Mouse (Mus musculus): ENCODE results near the gene Dnm1l. TPM values are rescaled to one million over a fixed set of nuclear protein-coding genes. Genes with fewer than 3 reads are reported as not detected.
"Not testable (repeated sequence)": the region's sequence is repeated elsewhere in the genome, so short reads cannot be mapped to it uniquely, and the experiment has no call there.

Dnm1l gene
- 100 to 1,000 TPM; 111 to 122 TPM for total RNA-seq (2021)

DNA sequence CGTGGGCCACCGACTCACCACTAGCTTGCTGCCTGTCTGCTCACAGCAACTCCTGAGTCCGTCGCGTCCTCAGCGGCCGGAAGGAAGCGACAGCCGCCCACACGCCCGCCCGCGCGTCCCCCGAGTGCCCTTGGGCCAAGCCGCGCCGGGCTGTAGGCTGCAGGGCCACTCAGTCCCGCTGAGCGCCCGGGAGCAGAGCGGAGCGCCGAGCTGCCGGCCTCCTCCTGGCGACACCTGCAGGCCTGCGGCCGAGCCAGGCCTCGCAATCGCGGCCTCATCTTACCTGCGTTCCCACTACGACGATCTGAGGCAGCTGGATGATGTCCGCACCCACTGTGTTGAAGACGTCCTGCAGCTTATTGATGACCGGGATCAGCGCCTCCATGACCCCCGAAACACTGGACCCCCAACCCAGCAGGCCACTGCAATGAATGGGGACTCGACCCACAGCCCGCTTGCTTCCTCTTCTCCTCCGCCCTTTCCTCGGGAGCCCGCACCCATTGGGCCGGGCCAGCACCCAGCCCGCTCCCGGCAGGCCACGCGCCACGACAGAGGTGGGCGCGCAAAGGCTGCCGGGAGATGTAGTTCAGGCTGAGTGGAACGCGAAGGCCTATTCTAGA, at the start of gene Dnm1l:
TSS of gene Dnm1l (minus strand) at position 479 of the 620 bp plus-strand sequence.
- peak; percentile 92 for DNase-seq

DNA sequence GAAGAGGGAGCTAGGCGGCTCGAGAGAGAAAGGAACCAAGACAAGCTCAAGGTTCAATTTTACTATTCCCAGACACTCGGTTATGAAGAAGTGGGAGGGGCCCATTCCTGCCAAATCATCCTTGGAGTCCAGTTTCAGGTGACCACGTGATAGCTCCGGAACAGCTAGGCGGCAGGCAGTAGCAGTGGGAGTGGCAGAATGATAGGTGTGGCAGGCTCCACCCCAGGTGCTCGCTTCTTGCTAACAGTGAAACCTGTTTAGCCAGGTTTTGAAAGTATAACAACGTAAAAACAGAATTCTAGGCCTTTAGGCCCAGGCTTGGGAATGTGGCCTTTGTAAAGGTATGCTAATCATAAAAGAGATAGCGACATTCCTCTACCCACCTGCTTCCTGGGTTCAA, 8.5 kb upstream of the Dnm1l start:
- not testable (repeated sequence) for DNase-seq

DNA sequence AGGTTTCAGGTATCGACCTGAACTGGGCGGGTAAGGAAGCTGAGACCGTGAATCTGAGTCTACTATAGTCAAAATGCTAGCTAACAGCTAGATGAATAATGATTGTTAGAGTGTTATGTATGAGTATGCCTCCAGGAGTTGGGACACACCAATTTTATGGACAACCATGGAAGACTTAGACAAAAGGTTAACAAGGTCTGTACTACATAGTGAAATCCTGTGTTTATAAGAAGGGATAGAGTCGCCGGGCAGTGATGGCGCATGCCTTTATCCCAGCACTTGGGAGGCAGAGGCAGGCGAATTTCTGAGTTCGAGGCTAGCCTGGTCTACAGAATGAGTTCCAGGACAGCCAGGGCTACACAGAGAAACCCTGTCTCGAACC, 333 bp upstream of the Dnm1l start:
- not testable (repeated sequence) for DNase-seq

DNA sequence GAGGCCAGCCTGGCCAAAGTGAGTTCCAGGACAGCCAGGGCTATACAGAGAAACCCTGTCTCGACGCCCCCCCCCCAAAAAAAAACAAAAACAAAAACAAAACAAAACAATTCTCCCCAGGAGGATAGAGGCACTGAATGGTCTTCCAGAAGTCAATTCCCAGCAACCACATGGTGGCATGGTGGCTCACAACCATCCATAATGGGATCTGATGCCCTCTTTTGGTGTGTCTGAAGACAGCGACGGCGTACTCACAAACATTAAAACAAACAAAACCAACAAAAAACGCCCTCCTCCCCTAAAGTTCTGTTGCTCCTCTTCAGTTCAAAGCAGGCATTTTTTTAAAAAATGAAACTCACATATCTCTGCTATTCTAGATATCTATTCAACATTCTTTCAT, 851 bp downstream of the Dnm1l start:
- peak; percentile 6 for DNase-seq

DNA sequence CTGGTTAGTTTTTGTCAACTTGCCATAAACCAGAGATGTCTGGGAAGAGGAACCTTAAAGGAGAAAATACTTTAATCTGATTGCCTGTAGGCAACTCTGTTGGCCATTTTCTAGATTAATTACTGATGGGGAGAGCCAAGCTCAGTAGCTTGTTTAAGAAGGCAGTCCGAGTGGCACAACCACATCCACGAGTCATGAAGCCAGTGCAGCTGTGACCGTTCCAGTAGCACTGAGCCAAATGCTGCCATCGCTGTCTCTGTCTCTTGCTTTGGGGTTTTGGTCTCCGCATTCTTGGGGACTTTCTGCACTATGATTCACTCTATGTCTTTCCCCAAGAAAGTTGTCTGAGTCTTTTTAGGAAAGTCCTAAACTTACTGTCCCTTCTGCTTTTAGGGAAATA, 12.3 kb downstream of the Dnm1l start:
- DNase-seq: no peak

DNA sequence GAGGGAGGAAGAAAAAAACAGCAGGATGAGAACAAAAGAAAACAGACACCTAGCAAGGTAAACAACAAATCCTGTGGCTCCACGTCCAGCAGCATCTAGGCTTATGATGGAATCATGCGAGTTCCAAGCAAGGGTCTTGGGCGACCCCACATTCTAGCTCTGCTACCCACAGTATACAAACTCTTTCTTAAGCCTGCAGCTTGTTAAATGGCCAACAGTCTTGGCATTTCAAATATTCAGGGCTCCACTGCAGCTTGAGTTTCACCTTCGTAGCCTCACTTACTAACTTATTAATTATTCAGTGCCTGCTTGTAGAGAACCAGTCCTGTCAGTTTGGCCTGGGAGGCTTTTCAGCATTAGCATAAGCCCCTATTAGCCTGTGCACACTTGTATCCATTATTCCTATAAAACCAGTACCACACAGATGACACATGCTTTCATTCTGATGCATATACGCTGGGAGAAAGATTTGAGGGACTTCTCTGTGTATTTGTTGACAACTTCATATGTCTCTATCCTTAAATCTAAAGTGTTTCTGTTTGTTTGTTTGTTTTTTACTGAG, 32.9 kb downstream of the Dnm1l start:
- no peak for DNase-seq

DNA sequence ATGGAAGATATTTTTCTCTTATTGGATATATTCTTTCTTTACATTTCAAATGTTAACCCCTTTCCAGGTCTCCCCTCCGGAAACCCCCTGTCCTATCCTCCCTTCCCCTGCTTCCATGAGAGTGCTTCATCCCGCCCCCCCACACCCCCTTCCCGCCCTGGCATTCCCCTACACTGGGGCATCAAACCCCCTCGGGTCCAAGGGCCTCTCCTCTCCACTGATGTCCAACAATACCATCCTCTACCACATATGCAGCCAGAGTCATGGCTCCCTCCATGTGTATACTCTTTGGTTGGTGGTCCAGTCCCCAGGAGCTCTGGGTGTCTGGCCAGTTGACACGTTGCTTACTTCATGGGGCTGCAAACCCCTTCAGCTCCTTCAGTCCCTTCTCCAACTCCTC, 47.4 kb downstream of the Dnm1l start:
- DNase-seq: no peak

DNA sequence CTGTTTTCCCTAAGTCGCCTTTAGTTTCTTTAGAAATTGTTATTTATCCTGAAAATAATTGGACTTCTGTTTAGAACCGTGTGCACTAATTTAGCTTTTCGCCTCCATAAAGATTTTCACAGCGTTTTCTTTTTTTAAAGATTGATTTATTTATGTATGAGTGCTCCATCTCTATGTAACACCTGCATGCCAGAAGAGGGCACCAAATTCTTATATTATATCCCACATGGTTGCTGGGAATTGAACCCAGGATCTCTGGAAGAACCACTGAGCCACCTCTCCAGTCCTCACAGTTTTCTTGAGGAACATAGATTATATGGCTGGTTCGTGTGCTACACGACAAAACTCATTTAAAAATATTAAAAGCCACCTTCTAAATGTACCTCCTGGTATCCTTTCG, 54.9 kb downstream of the Dnm1l start:
- no peak for DNase-seq

DNA sequence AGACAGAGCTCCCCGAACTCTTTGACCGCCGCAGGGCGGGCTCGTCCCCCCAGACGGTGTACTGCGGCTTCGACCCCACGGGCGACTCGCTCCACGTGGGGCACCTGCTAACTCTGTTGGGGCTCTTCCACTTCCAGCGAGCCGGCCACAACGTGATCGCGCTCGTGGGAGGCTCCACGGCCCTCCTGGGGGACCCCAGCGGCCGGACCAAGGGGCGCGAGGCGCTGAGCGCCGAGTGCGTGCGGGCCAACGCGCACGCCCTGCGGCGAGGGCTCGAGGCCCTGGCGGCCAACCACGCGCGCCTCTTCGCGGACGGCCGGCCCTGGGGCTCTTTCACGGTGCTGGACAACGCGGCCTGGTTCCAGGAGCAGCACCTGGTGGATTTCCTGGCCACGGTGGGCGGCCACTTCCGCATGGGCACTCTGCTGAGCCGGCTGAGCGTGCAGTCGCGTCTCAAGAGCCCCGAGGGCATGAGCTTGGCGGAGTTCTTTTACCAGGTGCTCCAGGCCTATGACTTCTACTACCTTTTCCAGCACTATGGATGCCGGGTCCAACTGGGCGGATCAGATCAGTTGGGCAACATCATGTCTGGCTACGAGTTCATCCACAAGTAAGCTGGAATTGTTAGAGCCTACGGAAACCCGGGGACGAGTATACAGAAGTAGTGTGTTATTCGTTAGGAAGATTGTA, 55.5 kb downstream of the Dnm1l start:
- DNase-seq: peak; percentile 48

DNA sequence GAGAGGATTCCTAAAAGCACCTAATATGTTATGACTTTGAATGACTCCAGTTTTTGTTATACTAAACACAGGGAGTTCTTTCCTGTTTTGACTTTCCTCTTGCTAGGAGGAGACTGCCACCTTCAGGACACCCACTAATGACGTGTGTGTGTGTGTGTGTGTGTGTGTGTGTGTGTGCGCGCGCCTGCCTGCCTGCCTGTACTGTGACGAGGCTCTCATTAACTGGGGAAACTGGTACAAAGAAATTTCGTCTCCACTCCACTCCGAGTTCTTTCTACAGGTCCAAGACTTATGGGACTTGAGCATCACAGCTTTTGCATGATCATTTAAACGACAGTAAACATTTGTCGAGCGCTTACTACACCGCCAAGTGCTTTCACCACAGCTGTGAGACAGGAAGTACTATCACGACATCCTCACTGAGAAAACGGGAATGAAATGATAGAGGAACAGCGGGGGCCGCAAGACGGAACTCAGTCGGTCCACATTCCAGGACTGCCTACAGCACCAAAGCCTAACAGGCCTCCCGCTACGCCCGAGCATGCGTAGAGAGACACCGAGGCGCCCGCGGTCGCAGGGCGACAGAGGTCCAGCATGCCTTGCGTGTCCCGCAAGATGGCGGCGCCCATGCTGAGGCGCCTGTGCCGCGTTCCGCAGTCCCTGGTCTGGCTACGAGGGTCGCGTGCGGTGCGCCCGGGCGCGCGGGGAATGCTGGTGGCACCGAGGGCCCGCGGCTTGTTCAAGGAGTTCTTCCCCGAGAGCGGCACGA, 56.2 kb downstream of the Dnm1l start, which contains the start of gene Yars2:
TSS of gene Yars2 (plus strand) at position 597 of the 769 bp plus-strand sequence.
- peak; percentile 92 for DNase-seq

DNA sequence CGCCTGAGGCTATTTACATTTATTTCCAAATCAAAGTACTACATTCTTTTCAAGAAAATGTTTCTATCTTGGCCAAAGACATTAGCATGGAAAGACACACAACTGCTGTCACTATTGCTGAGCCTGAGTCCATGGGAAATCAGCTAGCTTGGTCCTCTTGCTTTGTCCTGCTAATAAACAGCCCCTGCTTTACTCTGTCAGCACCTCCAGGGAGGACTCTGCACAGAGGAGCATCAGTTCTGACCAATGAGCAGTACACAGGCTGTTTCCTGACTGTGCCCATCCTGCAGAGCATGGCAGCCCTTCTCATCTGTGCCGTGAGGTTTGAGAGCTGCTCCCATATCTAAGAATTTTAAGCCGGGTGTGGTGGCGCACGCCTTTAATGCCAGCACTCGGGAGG, 85.0 kb downstream of the Dnm1l start:
- DNase-seq: no peak

DNA sequence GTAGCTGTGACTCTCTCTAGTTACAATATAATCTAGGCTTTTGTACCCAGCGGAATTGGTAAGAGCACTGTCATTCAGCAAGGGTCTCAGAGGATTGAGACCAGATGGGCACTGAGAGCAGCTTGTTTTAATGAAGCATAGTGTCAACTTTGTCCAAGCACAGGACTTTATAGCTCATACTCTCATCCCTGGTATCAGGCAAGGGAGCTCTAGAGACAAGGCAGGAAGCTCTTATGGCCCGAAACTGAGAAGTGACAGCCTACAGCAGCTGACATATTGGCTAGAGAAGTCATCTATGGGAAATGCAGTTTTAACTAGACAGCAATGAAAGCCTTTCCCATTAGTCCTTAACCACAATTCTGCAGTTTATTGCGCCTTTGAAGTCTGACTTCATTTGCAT, 85.8 kb downstream of the Dnm1l start:
- no peak for DNase-seq

DNA sequence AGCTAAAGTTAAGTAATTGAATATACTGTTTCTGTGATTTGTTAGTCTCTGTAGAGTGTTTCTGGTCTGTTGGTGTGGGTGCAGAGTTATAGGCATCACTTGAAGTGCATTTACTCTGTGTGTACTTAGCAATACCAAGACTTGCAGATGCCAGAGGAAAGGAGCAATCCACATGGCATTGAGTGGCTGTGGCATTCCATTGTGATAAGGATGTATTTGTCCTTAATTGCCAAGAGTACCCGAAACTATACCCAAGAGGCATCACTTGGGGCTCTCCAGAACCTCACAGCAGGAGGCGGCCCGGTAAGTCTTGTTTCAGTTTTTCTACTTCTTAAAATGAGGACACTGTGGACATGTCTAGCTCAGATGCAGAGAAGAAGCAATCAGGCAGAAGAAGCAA, 96.3 kb downstream of the Dnm1l start:
- DNase-seq: no peak

Other genes starting within 250 kb of the Dnm1l start
- 100 to 1,000 TPM; 160 to 171 TPM for gene Pkp2, start 145.6 kb downstream of the Dnm1l start, total RNA-seq (2021)
- gene Yars2, start 56.0 kb downstream of the Dnm1l start, total RNA-seq (2021): 10 to 100 TPM; 30.8 to 35.1 TPM
- 10 to 100 TPM; 17.7 to 22.5 TPM for gene Fgd4, start 241.6 kb upstream of the Dnm1l start, total RNA-seq (2021)

All from heart, postnatal 4 days (tissue).